Mouse (Mus musculus): ENCODE data around the gene Krt19.

Krt19 gene

GRCm38 (mm10) chr11:100137693-100138092 lies 10.8 kb downstream of the Krt19 start:
- DNase-seq (ENCODE audit: low spot score) = no peak

GRCm38 (mm10) chr11:100136559-100136958 lies 11.9 kb downstream of the Krt19 start:
- DNase-seq (ENCODE audit: low spot score) = no peak

DNA sequence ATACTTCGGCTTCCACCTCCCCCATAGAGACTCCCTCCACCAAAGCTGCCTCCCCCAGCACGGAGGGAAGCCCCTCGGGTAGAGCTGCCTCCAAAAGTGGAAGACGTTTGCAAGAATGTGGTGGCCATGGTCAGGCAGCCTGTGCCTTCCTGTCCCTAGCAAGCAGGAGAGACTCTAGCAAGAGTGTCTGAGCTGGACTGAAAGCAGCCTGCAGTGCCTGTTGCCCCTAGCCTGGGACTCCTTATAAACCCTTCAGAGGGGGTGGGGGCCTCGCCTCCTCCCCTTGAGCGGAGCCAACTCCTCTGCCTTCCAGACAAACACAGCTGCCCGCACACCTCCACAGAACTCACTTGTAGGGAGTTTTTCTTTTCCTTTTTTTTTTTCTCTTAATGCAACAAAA lies 12.7 kb downstream of the Krt19 start, which contains the start of gene Krt15:
Krt15 (minus strand) TSS at position 198 of the 400 bp plus-strand sequence.
- no peak for DNase-seq (ENCODE audit: low spot score)

DNA sequence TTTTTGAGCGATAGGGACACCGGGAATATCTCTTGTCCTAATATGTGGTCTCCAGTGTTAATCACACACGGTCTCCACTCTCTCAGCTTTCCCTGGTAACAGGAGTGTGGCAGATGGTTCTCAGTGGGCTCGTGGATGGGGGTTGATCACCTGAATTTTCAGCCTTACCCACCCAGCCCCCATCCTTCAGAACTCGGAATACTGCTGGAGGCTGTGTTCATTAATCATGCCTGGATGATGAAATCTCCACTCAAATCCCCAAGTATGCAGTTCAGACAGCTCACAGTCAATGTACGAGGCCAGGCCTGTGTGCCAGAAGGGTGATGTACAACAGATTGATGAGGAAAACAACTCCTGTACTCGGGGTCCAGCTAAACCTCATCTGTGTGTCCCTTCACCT lies 23.6 kb downstream of the Krt19 start:
- no peak for DNase-seq (ENCODE audit: low spot score)

DNA sequence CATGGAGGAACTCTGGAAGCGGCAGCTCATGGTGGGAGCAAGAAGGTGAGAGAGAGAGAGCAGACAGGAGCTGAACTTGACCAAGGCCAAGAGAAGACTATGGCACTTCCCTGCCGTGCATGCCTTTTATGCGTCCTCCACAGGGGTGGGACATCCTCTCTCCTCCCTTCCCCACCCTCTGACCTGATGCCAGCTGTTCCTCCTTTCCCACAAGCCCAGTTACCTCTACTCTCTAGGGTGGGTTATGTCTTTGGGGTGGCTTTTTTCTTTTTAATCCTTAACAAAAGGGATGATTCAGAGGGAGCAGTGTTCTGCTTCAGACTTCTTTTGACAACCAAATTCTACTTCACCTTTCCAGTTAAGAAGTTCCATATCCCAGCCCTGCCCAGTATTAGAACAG lies 27.0 kb downstream of the Krt19 start, which contains the start of gene Krt13:
Krt13 (minus strand) TSS at position 101 of the 400 bp plus-strand sequence.
- DNase-seq (ENCODE audit: low spot score) = no peak

DNA sequence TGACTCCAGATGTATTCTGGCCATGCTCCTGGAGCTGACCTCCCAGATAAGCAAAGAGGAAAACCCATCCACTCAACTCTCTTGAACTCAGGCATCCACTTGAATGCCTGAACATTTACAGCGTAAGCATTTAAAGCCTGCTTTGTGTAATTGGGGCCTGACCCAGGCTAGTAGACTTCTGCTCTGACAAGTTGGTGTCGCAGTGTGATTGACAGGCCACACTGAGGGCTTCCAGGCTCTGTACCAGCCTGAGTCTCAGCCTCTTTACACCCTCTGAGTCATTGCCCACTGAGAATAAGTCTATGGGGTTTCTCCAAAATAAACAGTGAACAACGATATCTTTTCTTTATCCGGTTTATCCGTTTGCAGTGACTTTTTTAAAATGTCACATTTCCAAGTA lies 28.1 kb downstream of the Krt19 start:
- no peak for DNase-seq (ENCODE audit: low spot score)

- no peak for DNase-seq (ENCODE audit: low spot score)
Observed at GRCm38 (mm10) chr11:100113742-100114029, 34.8 kb downstream of the Krt19 start.

GRCm38 (mm10) chr11:100112935-100113741 lies 35.3 kb downstream of the Krt19 start:
- DNase-seq (ENCODE audit: low spot score) = no peak

- DNase-seq (ENCODE audit: low spot score) = no peak
Observed at GRCm38 (mm10) chr11:100105576-100106122, 42.8 kb downstream of the Krt19 start, which contains the start of gene Krt36. Gene Krt36 (minus strand): TSS chr11:100105626.

DNA sequence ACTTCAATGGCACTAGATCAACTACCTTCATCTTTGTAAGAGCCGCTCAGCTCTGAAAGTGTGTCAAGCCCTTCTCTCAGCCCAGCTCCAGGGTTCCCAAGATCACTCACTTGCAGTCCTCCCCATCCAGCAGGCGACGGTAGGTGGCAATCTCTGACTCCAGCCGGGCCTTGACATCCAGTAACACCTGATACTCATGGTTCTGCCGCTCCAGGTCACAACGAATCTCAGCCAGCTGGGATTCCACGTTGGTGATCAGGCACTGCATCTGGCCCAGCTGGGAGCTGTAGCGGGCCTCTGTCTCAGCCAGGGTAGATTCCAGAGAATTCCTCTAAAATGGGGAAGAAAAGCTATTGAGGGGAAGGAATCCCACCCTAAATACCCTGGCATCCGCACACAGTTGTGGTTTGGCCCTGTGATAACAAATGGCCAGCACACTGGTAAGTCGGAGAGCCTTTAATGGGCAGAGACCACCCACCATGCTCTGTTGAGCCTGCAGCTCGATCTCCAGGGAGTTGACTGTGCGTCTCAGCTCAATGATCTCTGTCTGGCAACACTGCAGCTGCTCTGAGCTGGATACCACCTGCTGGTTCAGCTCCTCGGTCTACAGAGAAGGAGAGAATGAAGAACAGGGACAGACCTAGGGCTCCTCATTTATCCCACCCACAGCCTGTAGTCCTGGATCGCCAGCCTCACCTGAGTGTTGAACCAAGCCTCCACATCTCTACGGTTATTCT lies 45.6 kb downstream of the Krt19 start:
- no peak for DNase-seq (ENCODE audit: low spot score)

DNA sequence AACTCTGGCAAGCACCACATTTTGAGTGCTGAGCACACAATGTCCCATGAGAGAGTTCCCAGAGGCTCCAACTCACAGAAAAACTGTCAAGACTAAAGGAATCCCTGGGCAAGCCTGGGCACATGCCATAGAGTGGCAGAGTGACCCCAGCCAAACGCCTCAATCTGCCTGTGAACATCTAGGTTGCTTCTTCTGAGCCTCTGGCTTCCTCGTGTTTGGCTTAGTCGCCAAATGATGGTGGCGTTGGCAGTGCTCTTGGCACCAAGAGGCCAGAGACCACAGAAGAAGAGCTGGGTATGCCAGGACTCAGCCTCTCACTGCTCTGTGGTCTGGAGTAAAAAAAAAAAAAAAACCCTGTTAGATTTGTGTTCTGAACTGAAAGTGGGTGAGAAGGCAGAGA lies 48.1 kb downstream of the Krt19 start:
- DNase-seq (ENCODE audit: low spot score) = no peak

- DNase-seq (ENCODE audit: low spot score) = no peak
Observed at GRCm38 (mm10) chr11:100097819-100098218, 50.6 kb downstream of the Krt19 start.

DNA sequence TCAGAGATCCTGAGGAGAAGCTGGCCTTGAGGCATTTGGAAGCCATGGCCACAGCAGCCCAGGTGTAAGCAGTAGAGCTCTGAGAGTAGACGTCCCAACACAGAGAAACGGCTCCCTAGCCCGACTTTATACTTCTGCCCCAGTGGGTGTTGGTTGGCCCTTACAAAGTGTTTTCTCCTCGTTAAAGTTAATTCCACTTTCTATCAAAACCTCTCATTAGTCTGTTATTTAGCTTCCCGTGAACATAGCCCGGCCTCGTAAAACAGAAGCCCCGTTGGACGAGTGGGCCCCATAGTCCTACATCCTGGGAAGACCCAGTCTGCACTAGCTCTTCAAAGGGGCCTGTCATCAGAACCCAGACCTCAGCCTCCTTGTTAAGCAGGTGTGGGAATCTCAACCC lies 52.3 kb downstream of the Krt19 start, which contains the start of gene Krt35:
Krt35 (minus strand) TSS at position 101 of the 400 bp plus-strand sequence.
- no peak for DNase-seq (ENCODE audit: low spot score)
